Mouse (Mus musculus) CD4-positive helper T cell, adult 2 months (primary cell): ENCODE measurements around the gene Bmp8a.
"Not testable (repeated sequence)": the region's sequence is repeated elsewhere in the genome, so short reads cannot be mapped to it uniquely, and the experiment has no call there.

ENCODE experiments used
- DNase-seq: peaks from one replicate; pipeline ENCODE4 v3.0.0-alpha.2; 2012; ENCODE audit warnings: low read depth, missing footprints, low spot score

Gene Bmp8a

DNA sequence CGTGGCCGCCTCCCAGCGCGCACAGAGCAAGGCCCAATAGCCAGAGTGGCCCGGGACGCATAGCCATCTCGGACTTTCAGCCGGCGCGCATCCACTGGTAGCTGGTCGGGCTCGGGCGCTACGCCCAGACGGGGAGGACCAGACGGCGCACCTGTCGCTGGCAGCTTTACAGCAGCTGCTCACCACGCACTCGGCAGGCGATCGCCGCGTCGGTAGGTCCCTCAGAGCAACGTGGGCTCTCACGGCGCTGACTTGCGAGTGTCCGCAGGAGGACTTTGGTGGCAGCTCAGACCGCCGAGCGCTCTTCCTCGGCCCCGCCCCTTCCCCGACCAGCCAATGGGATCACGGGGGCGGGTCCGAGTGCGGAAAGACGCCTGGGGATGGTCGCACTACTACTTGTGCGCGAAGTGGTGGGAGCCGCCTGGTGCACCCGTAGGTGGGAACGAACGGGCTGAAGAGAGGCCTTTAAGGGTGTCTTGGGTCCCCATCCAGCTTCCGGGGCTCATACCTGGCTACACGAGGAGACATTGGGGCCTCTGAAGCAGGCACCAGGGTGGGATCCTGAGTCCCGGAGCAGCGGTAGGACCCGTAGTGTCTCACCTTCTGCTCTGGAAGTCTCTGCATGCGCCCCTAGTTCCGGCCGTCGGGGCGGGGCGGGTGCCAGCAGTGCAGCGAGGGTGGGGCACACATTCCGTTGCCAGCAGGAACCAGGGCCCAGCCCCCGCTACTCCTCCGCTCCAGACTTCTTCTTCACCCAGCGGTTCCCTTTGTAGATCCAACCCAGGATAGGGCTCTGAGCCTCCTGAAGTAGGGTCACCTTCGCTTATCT is at the start of gene Bmp8a:
Gene Bmp8a (minus strand): TSS at position 611 of the 829 bp plus-strand sequence.
- DNase-seq = peak; percentile 79

DNA sequence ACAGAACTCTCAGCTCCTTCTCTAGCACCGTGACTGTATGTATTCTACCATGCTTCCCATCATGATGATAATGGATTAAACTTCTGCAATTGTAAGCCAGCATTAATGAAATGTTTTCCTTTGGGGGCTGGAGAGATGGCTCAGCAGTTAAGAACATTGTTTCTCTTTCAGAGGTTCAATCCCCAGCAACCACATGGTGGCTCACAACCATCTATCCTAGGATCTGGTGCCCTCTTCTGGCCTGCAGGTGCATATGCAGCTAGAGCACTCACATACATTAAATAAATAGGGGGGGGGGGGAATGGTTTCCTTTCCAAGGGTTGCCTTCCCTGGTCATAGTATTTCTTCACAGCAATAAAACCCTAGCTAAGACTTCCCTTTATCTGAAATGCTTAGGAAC is 49.1 kb upstream of the Bmp8a start:
- peak; percentile 57 for DNase-seq

DNA sequence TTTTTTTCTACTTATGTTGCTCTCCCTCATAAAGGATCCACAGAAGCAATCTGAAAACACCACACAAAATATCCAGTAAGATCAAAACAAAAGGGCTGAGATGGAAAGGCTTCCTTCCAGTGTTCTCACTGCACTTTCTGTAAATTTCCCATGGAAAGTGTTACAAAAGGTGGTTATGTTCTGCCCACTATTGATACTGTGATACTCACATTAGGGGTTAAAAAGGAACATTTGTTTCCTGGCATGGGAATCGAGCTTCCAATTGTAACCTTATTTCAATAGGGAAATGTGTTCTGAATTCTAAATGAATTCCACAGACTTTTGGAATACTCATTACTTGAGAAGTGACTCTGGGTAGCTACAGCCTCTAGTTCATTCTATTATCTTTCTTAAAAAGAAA is 42.0 kb upstream of the Bmp8a start:
- no peak for DNase-seq

DNA sequence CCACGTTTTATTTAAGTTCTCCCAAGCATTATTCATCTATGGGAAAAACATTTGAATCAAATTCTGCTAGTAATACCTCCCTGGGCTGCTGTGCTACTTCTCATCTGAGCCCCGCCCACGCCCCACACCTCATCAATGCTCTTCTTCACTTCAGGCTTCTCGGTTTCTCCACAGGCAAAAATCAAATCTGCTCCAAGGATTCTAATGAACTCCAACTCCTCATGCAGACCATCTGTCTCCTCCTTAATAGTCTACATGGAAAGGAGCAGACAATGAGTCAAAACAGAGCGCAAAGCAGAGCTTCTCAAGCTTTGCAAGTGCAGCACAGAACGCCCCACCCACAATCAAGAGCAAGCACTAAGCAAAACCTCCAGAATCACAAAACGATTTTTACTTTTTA is 40.1 kb upstream of the Bmp8a start:
- DNase-seq = no peak

DNA sequence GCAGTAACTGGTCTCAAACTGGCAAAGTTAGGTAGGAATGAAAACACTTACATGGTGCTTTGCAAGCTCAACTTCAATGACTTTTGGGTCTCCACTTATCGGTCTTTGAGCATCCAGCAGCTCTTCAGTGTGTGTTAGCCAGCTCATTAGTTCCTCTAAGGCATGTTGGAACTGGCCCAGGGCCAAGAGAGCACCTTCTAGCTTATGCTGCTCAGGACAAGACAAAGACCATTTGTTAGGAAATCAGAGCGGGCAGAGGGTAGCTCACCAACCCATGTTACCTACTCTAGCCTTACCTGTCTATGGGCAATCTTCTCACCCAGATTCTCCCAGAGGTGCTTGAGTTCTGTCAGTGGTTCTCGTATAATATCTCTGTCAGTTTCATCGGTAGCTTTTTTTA is 39.0 kb upstream of the Bmp8a start:
- DNase-seq = no peak

DNA sequence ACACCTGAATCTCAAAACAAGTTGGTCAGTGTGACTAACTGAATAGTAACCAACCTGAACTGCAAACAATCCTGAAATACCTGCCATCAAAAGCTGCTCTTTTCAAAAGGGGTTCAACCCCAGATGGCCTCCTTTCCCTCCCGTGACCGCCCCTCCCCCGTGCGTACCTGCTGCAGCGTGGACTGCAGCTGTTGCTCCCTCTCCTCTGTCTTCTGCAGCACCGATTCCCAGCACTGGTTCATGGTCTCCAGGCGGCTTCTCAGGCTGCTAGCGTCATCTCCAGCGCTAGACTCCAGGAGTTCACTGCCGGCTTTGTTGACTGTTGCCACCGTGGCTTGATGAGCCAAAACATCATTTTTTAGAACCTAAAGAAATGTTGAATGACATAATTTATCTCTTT is 38.5 kb upstream of the Bmp8a start:
- DNase-seq = no peak

DNA sequence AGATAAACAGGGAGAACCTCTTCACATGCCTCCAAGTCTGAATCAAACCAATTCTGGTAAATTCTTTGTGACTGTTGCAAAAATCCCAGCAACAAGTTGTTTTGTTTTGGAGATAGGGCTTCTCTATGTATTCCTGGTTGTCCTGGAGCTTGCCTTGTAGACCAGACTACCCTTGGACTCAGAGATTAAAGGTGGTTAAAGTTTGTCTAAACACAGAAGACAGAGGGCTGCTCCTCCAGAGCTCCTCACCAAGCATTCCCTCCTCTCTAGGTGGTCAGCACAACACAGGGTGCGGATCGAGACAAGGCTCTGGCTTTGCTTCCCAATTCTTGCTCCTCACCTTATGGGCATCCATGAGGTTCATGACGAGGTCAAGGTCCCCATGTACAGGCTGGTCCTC is 33.0 kb upstream of the Bmp8a start:
- DNase-seq = no peak

DNA sequence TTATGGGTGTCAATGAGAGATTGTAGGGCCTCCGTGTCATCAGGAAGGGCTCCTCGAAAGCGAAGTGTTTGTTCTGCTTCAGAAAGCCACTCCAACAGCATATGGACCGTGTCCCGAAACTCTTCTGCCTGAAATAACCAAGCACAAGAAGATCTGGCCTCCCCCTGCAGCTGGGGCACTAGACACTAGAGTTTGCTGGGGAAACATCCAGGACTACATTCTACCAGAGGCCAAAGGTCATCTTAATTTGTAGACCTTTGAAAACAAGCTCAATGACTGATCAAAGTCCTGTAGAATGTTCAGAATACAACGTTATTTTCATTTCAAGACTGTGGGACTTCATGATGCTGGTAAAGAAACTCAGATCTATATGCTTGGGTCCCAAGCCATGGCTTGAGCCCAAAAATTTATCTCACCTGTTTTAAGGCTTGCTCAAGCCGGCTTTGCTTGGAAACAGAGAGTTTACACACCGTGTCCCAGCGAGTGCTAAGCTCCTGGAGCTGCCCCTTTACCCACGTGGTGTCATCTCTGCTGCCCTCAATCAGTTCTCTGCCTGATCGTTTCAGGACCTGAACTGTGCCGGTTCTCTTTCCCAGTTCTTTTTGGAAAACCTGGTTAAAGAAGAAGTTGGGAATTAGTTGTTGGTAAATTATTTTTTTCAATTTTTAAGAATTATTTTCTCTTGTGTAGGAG is 31.4 kb upstream of the Bmp8a start:
- no peak for DNase-seq

DNA sequence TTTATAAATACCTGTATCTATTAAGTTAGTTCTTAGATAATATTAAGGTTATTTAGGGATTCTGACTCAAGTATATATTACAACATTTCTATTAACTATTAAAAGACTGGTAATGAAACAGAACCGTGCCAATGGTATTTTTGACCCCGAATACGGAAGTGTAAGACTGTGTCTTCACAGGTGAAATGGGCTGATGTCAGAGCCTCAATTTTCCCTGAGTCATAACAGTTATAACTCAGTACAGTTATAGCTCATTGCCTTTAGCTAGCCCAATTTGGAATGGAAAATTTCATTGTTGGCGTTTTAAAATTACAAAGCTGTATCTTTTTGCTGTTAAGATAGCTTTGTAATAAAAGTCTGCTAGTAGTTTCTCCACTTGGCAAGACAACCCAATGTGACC is 20.5 kb upstream of the Bmp8a start:
- no peak for DNase-seq

DNA sequence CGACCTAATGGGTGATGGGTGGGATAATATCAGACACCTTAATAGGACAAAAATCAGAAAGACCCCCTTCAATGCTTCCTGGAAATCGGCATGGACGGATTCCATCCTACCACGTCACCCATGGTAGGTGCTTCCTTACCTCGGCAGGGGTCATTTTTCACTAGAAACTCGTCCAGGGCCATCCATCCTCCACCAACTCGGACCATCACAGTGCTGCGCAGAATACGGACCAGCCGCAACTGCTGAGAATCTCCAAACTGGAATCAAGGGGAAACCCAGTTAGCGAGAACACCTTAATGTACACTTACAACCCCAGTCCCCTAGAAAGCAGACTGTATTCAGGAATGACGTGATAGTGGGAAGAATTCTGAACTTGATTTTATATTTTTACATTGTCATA is 17.7 kb upstream of the Bmp8a start:
- DNase-seq = no peak

DNA sequence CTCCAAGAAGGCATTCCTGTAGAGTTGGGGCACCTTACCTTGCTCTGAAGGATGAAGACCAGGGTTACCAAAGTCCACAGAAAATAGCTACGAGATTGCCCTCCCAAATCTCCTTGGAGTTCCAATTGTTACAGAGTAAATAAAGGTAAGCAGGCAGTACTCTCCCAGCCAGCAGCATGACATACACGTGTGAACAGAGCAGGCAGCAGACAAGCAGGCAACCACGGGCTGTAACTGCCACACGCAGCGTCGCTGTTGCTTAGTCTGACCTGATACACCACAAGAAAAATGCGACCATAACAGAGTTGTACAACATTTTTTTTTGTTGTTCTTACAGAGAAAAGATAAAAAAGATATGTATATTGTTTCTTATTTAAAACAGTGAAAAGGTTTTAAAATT is 15.6 kb upstream of the Bmp8a start:
- DNase-seq = no peak

DNA sequence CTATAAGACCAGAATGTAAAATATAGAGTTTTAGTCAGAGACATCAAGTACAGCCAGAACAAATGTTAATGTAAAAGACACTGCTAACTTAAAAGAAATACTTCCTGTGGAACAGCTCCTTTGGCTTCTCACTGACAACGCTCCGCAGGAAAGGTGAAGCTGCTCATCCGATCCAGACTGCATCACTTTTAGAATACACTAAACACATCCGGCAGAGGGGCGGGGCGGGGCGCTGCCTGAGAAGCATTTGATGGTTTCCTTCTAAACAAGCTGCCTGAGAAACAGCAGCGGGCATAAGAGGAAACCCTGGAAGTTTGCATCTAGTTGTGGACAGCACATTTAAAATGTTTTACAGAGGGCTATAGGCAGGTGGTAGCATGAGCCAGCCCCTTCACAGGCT is 12.9 kb upstream of the Bmp8a start:
- DNase-seq = no peak

DNA sequence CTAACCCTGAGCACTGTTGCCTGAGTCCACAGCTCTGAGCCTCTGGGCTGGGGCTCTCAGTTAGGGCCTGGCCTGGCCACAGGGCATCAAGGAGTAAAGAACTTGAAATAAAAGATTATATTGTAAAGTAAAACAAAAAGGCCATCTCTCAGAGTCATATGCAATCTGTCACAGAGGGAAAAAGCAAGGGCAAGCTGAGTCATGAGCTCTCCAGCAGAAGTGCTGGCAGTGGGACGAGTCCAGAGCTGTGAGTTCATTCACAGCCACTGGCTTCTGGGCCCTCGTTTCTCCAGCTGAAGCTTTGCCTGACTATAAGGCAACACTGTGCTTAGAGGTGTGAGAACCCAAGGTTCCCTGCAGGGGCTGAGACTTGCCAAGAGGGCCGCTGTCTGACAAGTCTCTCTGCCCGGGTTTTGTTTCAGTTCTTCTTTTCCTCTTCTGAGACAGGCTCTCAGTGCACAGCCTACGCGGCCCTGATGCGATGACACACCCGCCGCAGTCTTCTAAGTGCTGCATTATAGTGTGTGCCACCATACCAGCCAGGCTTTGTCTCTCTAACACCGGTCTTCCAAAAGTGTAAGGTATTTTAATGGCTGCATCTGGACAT is 10.3 kb upstream of the Bmp8a start:
- no peak for DNase-seq

DNA sequence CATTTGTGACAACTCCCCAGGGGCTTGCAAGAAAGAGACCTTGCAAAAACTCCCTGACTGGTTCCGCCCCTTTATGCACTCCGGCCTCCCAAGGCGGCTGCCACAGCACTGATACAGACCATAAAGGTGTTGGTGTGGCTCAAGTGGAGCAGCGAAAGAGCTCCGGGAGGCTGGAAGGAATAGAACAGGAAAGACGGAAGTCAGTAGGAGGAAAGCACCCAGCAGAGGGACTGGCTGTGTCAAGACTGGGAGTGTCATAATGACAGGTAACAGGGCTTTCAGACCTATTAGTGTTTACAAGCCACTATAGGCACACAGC is 378 bp upstream of the Bmp8a start:
- no peak for DNase-seq

DNA sequence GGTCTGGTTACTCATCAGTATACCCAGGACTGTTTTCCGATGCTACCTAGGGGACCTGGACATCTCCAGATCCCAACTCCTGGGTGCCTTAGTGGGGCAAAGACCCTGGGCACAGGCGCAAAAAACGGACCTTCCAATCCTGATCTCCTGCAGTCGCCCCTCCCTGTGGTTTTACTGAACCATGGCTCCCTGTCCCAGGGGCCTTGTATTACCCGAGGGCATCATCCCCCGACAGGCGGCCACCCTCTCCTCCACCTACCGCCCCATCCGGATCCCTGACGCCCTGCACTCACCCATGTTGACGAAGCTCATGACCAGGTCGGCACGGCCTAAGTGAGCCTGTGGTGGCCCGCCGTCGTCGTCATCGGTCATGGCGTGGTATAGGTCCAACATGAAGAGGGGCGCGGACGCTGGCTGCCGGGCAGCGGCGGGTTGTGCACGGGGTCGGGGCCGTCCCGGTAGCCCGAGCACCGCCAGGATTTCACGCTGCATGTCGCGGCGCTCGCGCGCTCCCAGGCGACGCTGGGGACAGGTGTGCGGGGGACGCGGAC is 886 bp downstream of the Bmp8a start:
- DNase-seq = no peak

DNA sequence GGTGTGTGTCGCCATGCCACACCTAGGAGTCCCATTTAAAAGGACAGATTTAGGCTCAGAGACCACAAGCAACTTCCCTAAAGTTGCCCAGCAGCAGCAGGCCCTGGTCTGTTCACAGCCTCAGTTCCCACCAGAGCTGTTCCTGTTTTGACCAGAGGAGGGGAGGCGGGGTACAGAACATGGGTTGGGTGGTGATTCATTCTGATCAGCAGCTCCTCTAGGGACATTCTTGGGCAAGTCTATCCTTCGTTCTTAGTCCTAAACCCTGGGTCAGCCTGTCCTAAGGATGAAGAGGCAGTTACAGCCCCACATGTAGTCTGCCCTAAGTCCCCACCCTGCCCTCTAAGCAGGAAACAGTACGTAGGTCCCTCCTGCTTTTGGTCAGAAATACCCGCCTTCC is 2.8 kb downstream of the Bmp8a start:
- DNase-seq = no peak

DNA sequence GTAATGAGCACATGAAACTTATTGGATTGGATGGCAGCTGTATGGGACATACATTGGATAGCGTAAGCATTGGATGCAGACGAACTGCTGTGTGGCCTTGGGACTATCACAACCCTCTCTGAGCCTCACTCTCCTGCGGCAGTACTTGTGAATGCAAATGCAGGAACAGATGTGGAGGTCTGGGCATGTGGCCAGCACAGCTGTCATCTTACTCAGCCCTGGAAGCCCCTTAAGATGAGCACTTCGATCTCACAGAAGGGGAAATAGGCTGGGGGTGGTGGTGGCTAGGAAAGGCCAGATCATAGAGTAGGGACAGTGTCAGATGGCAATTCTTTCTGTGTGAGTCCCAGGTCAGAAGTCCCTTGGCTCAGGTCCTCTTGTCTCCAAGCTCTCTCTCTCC is 5.4 kb downstream of the Bmp8a start:
- no peak for DNase-seq

DNA sequence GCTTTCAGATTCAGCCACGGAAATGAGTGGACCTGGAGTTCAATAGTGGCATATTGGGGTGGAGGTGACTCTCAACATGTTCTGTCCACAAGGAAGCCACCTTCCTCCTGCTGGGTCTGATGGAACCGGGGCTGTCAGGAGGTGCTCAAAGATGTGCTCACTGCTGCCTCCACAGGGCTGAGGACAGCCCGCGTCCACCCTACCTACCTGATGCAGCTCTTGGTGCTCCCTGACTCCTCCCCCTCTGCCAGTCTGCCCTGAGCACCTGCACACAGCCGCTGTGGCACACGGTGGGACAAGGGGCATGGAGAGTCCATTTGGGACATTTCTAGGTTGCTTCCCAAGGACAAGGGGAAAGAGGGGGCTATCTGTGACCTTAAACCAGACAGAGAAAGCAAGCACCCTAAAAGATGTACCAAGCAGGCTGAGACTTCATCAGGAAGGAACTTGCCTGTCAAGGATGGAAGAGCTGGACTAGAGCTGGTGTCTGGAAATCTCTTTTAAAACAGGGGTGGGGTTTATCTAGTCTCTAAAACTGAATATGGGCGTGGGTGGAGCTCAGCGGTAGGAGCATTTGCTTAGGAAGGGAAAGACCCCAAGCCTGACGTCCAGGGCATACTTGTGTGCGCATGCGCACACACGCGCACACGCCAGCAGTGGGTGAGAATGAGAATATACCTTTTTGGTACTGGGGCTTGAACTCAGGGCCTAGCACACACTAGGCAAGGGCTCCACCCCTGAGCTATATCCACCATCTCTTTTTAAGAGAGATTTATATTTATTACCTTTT is 7.1 kb downstream of the Bmp8a start:
- no peak for DNase-seq

DNA sequence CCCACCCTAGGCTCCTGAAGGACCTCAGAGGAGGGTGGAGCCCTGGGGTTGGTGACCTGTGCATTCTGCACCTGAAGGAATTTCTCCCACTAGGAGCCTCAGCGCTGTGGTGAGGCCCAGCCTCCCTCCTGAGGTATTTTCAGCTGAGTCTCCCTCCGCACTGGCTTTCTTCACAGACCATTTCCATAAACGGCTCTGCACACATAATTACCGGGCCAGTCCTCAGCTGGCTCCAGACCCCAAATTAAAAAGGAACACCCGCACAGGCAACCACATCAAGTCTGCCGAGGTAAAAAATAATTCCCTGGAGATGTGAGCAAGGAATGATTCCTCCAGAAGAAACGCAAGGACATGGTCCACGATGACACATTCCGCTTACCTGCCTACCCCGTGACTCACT is 7.8 kb downstream of the Bmp8a start:
- not testable (repeated sequence) for DNase-seq

DNA sequence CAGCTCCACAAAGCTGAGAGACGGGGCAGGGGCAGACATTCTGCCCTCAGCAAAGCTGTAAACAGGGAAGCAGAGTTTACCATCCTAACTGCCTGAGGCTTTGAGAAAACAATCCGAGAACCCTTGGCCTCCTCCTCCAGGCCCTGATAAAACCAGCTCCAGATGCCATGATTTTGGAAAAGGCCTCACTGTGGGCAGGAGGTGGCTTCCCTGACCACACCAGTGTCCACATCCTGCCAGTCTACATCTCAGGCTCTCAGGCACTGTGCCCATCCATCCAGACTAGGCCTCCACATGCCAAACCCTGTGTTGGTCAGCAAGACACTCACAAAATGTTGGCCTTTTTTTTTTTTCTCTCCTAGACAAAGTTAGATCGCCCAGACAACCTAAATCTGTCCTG is 8.9 kb downstream of the Bmp8a start:
- no peak for DNase-seq

DNA sequence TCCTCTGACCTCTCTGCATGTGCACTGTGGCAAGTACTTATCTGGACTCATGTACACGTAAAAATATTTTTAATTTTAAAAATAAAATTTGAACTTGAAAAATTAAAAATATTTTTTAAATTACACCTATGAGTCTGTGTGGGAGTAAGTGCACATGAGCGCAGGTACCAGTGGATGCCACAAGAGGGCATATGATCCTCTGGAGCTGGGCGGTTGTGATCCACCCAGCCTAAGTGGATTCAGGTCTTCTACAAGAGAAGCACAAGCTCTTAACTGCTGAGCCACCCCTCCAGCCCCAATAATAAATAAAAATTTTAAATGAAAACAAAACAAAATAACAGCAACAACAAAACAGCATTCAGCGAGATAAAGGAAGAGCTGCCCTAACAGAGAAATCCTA is 9.9 kb downstream of the Bmp8a start:
- no peak for DNase-seq

DNA sequence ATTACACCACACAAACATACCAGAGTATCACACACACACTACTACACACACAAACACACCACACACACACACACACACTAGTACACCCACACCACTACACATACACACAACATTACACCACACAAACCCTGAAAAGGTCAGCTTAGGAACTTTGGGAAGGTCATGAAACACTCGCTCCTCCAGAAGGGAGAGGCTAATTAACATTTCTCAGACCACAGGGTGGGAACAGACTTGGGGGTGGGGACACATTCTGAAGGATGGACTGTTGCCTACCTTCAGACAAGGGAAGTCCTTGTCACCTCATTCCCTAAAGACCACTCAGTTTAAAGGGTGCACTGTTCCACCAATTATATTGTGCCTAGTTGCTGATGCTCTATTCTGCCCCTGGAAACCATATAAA is 11.1 kb downstream of the Bmp8a start:
- not testable (repeated sequence) for DNase-seq
